Mouse (Mus musculus): ENCODE results near the gene Olfr668. TPM values are rescaled to one million over a fixed set of nuclear protein-coding genes. Genes with fewer than 3 reads are reported as not detected.

Olfr668 gene
- polyA plus RNA-seq (2021; fragmentation: Nextera tagmentation), result not detected in 2 replicates
- long read RNA-seq, experiment 1, result 0 reads
- long read RNA-seq, experiment 2, result 0 reads

GRCm38 (mm10) chr7:104927957-104928356 lies at the start of gene Olfr668:
TSS of gene Olfr668 (minus strand) at chr7:104928057.

GRCm38 (mm10) chr7:104962520-104962919 lies 34.7 kb upstream of the Olfr668 start, which contains the start of gene Olfr670:
TSS of gene Olfr670 (minus strand) at chr7:104962620.

DNA sequence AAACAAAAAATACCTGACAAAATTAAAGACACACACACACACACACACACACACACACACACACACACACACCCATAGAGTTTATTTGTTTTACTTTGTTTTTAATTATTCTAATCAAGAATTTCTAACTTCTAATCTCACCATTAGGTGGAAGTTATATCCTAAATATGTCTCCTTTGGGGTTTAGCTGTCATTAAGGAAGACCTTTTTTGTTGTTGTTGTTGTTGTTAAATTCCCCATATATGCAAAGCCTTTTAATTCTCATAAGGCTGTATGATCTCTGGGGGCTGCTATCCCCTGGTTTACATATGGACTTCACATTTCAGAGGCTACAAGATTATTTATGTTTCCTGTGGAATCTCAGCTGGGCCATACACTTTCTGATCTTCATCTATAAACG lies 6.1 kb upstream of the Olfr668 start, which contains the start of gene Olfr669:
Gene Olfr669, plus strand, starts transcription at position 301 of the 400 bp plus-strand sequence.

GRCm38 (mm10) chr7:104921382-104921781 lies 6.5 kb downstream of the Olfr668 start, which contains the start of gene Olfr667:
TSS of gene Olfr667 (minus strand) at chr7:104921482.

DNA sequence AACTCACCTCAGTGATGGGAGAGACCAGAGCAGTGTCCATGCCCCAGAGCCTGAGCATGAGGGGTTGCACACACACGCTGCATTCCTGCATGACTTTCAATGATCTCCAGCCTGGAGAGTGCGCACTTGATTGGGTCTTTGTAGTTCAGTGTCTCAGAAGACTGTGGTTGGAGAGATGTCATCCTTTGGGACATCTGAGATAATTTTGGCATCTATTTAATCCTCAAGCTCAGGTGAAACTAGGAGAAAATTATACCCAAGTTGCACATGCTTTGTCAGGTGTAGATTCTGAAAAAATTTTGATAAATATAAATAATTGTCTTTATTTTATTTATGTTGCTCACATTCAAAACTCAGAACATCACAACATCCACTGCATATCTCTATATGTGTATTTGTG lies 32.0 kb downstream of the Olfr668 start, which contains the start of gene Olfr666:
Gene Olfr666, minus strand, starts transcription at position 101 of the 400 bp plus-strand sequence.

GRCm38 (mm10) chr7:104877731-104878130 lies 50.1 kb downstream of the Olfr668 start, which contains the start of gene Olfr665:
TSS of gene Olfr665 (plus strand) at chr7:104878031.

Other genes with a start within 250 kb of the Olfr668 start
- gene Olfr661, start 241.6 kb downstream of the Olfr668 start, polyA plus RNA-seq (2021; fragmentation: Nextera tagmentation), result not detected in 2 replicates
- gene Usp17le, start 150.6 kb downstream of the Olfr668 start, polyA plus RNA-seq (2021; fragmentation: Nextera tagmentation), result not detected in 2 replicates
- not detected in 2 replicates for gene Usp17lb, start 85.5 kb downstream of the Olfr668 start, polyA plus RNA-seq (2021; fragmentation: Nextera tagmentation)
- not detected in 2 replicates for gene Usp17la, start 71.0 kb downstream of the Olfr668 start, polyA plus RNA-seq (2021; fragmentation: Nextera tagmentation)
- gene Olfr665, start 50.0 kb downstream of the Olfr668 start, polyA plus RNA-seq (2021; fragmentation: Nextera tagmentation), result not detected in 2 replicates
- not detected in 2 replicates for gene Olfr666, start 32.1 kb downstream of the Olfr668 start, polyA plus RNA-seq (2021; fragmentation: Nextera tagmentation)
- not detected in 2 replicates for gene Olfr667, start 6.6 kb downstream of the Olfr668 start, polyA plus RNA-seq (2021; fragmentation: Nextera tagmentation)
- not detected in 2 replicates for gene Olfr669, start 6.2 kb upstream of the Olfr668 start, polyA plus RNA-seq (2021; fragmentation: Nextera tagmentation)
- gene Olfr670, start 34.6 kb upstream of the Olfr668 start, polyA plus RNA-seq (2021; fragmentation: Nextera tagmentation), result not detected in 2 replicates
- not detected in 2 replicates for gene Olfr671, start 51.1 kb upstream of the Olfr668 start, polyA plus RNA-seq (2021; fragmentation: Nextera tagmentation)
- not detected in 2 replicates for gene Olfr672, start 74.0 kb upstream of the Olfr668 start, polyA plus RNA-seq (2021; fragmentation: Nextera tagmentation)
- gene Olfr675, start 100.4 kb upstream of the Olfr668 start, polyA plus RNA-seq (2021; fragmentation: Nextera tagmentation), result not detected in 2 replicates
- not detected in 2 replicates for gene Olfr676, start 104.6 kb upstream of the Olfr668 start, polyA plus RNA-seq (2021; fragmentation: Nextera tagmentation)
- not detected in 2 replicates for gene Olfr677, start 123.3 kb upstream of the Olfr668 start, polyA plus RNA-seq (2021; fragmentation: Nextera tagmentation)
- gene Olfr678, start 136.4 kb upstream of the Olfr668 start, polyA plus RNA-seq (2021; fragmentation: Nextera tagmentation), result not detected in 2 replicates
- not detected in 2 replicates for gene Olfr679, start 153.1 kb upstream of the Olfr668 start, polyA plus RNA-seq (2021; fragmentation: Nextera tagmentation)
- gene Olfr680-ps1, start 164.8 kb upstream of the Olfr668 start, polyA plus RNA-seq (2021; fragmentation: Nextera tagmentation), result not detected in 2 replicates
- not detected in 2 replicates for gene Olfr681, start 188.8 kb upstream of the Olfr668 start, polyA plus RNA-seq (2021; fragmentation: Nextera tagmentation)
- not detected in 2 replicates for gene Olfr683, start 219.0 kb upstream of the Olfr668 start, polyA plus RNA-seq (2021; fragmentation: Nextera tagmentation)
- not detected in 2 replicates for gene Olfr684, start 235.6 kb upstream of the Olfr668 start, polyA plus RNA-seq (2021; fragmentation: Nextera tagmentation)

Data from layer of hippocampus, adult 6 months (tissue).